Mouse (Mus musculus) adrenal gland, adult 2 months (tissue): Measurements from ENCODE around the gene Sema3a. TPM values are rescaled to one million over a fixed set of nuclear protein-coding genes. Genes with fewer than 3 reads are reported as not detected.
A peak's percentile ranks its signal among the peaks of the same experiment; 100 is the strongest.
"Not testable (repeated sequence)": the region's sequence is repeated elsewhere in the genome, so short reads cannot be mapped to it uniquely, and the experiment has no call there.

ENCODE experiments used
- DNase-seq: peaks from one replicate; pipeline ENCODE4 v3.0.0; 2021
- polyA plus RNA-seq: library from polyadenylated mRNA; depleted of rRNA; stranded (reverse); fragments of >200 nt; gene quantifications from 2 replicates; pipeline ENCODE4 v1.2.3, GENCODE M21; 2012
- total RNA-seq, 2 experiments: library from RNA; stranded (reverse); gene quantifications; 2 replicates each; pipeline ENCODE4 v1.2.3; 2021

Sema3a gene
- total and polyA plus RNA-seq, 3 experiments = 0.03 to 0.86 (median 0.40) TPM

DNA sequence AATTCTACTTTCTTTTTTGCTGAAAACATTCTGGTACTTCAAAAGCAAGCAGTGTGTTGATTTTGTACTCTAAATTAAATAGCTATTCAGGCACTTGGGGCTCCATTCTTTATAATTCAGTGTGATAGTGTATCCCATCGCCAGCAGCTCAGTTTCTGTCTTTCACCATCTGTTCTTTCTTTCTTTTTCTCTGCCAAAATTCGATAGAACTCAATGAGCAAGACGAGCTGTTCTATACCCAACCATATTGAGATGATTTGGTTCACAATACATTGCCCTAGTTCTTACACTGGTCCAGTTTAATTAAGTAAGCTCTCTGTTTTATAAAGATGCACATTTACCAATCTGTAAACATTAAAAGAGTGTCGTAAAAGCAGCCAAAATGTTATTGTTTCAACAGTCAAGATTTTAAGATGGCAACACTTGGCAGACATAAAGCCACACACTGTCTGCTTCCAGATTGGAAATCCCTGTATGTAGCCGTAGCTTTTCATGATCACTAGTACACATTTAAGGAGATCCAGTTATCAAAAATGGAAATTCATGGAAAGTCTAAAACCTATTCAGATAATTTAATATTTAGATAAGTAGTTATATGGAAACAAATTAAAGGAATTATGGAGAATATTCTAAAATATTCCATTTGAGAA is 296.2 kb downstream of the Sema3a start:
- no peak for DNase-seq

- no peak for DNase-seq
Observed at GRCm38 (mm10) chr5:13428702-13429101, 303.5 kb downstream of the Sema3a start.

GRCm38 (mm10) chr5:13431827-13432226 is 306.6 kb downstream of the Sema3a start:
- DNase-seq = no peak

DNA sequence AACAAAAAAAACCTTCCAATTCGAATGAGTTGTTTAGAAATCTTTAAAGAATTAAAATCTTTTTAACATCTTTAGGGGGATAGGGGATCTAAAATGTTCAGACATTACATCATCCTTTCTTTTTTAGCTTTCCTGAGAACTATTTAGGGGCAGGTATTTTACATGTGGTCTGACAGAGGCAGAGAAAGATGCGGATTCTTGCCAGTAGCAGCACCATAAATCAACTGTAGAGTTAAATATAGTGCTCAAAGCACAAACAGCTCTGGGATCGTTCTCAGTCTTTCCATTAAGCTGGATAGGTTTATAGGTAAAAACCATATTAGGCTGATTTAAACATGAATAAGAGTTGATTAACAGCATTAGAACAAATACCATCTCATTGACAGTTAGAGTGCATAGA is 307.4 kb downstream of the Sema3a start:
- DNase-seq = no peak

GRCm38 (mm10) chr5:13433303-13433702 is 308.1 kb downstream of the Sema3a start:
- DNase-seq = no peak

DNA sequence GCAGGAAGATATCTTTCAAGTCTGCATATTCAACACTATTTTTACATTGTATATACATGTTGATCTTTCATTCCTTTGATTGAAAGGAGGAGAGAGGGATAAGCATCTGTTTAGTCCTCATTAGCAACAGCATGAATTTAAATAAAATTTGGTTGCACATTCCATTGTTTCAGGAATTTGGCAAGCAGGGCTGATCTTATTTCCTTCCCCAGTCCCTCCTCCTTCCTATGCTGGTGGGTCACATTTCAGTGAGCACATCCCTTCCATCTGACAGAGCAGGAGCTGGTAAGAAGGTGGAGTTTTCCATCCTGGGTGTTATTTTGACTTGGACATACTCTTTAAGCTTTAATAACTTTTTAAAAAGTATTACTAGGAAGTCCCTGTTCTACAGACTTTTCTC is 315.9 kb downstream of the Sema3a start:
- no peak for DNase-seq

GRCm38 (mm10) chr5:13460182-13461001 is 335.2 kb downstream of the Sema3a start:
- no peak for DNase-seq

GRCm38 (mm10) chr5:13468856-13469255 is 343.6 kb downstream of the Sema3a start:
- DNase-seq = no peak

DNA sequence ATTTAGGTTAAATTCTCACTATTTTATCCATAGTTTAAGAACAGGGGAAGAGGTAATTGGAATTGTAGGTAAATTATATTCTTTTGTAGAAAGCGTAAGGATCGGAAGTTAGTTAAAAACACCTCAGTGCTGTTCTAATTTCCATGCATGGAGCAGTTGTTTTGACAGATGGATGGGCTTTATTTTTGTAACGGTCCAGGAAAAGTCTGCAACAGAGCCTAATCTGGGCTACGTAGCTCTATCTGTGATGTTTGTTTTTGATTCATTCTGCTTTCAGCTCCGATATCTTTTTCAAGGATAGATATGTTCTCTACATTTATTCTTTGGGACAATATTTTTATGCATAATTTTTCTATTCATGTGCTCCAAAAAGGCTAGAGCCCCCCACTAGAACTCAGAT is 344.2 kb downstream of the Sema3a start:
- DNase-seq = no peak

DNA sequence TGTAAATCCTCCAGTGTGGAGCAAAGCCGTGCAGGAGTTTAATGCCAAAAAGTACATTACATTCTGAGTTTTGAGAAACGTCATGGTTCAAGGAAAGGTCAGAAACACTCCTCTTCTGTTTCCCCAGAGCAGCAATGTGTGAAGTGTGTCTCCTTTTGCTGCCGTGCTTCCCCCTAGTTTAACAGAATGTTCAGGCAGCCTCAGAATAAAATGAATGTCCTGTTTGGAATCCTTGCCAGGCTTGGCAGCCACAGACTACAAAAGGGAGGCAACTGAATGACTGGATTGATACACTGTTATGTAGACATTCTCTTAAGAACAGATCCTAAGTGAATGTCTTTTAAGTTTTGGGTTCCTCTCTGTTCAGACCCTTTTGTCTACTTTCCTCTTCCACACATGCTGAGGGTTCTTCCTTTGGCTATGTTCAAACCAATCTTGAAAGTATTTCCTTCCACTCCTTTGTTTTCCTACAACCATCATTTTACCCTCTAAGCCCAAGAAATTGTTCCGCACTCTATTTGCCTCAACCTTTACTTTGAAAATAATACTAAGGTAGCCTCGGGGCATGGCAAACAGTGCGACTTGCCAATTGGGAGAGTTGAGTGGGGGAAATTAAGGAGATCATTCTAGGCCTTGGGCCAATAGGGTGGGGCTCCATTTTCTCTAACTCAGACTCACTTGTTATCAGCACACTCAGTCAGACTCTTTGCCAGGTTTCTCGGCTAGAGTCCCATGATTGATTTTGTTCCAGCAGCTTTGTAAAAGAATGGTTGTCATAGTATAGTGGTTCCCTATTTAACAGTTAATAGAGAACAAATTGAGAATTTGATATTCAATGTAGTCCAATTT is 345.1 kb downstream of the Sema3a start:
- no peak for DNase-seq

- peak; percentile 30 for DNase-seq
Observed at GRCm38 (mm10) chr5:13477653-13478052, 352.4 kb downstream of the Sema3a start.

GRCm38 (mm10) chr5:13488671-13489070 is 363.5 kb downstream of the Sema3a start:
- DNase-seq = no peak

GRCm38 (mm10) chr5:13495967-13496366 is 370.8 kb downstream of the Sema3a start:
- DNase-seq = not testable (repeated sequence)

GRCm38 (mm10) chr5:13499835-13500234 is 374.6 kb downstream of the Sema3a start:
- DNase-seq = no peak

DNA sequence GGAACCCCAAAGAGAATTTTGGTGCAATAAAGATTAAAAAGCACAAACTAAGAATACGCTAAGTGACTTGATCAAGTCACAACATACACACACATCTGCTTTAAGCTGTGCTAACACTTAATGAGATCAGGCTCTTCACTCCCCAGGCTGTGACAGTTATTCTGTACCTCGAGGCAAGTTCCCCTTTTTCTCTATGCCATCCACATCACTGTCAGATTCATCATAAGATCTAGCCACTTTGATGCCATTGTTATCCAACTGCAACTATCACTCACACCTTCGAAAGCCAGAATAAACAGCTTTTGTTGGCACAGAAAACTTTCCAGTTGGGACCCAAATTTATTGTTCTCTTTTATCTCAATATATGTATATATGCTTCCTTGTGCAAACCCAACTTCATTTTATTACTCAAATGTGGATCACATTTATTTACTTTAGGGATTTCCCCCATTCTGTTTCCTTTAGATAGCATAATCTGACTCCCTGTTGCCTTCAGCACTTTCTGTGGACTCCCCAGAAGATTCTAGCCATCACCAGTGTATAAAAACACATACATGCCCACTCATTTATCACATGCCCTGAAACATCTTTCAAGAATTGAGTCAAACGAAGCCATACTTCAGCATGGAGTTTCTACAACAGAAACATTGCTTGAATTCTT is 380.8 kb downstream of the Sema3a start:
- DNase-seq = no peak

DNA sequence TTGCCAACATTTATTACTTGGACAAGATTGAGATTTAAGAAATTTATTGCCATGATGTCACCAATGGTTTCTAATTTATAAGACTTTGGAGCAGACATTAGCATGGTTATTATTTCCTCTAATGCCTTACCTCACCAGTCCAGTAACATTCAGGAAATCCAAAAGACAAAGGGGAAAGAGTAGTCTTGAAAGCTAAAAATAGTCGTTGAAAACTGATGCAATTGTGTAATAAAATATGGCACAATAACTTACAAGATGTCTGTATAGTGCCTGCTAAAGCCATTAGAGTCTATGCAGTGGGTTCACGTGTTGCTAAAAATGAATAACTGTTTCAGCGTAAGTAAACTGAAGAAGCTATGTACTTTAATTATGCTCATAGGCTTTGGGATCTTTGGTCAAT is 383.9 kb downstream of the Sema3a start:
- no peak for DNase-seq

DNA sequence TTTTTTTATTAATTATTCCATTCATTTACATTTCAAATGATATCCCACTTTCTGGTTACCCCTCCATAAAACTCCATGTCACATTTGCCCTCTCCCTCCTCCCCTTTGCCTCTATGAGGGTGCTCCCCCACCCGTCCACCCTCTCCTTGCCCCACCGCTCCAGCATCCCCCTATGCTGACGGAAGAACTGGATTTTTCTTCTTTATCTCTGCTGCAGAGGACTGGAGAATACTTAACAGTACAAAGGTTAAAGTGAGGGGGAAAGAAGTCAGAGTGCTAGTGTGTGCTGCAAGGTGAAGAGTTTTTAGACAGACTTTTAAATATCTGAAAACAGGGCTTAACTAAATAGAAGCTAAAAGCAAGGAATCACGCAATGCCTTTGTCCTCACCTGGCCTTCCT is 391.8 kb downstream of the Sema3a start:
- no peak for DNase-seq

GRCm38 (mm10) chr5:13525597-13525996 is 400.4 kb downstream of the Sema3a start:
- no peak for DNase-seq

- peak; percentile 2 for DNase-seq
Observed at GRCm38 (mm10) chr5:13527037-13527464, 401.8 kb downstream of the Sema3a start.

DNA sequence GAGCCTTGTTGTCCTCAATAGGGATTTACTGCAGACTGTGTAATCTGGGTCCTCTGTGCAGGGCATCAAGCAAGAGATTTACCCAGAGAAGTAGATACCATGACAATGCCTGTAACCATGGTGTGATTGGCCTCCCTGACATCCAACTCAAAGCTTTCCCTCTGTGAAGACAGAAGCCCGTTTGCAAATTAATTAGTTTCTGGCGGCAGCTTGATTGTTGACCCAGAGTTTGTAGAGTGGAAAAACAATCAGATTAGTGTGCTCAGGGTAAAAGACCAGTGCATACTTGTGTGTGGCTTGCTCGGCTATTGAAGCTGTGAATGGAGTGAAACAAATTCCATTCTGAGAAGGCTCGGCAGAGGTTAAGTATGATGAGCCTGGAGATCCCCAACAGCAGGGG is 404.0 kb downstream of the Sema3a start:
- DNase-seq = no peak

GRCm38 (mm10) chr5:13547472-13548209 is 422.4 kb downstream of the Sema3a start:
- DNase-seq = peak; percentile 22
